Mouse (Mus musculus) kidney, adult 2 months (tissue): ENCODE results near the gene Krt13.

Source experiments
- CTCF ChIP-seq: fragments of 200-500 bp; conservative IDR thresholded peaks from 2 replicates; pipeline ENCODE4 v1.5.1; 2011; ENCODE audit warnings: low read depth, mild to moderate bottlenecking, control low read depth, low read length, moderate library complexity, mixed read lengths; ENCODE audit not compliant: insufficient read depth, insufficient read length
- POLR2A ChIP-seq: fragments of 200-500 bp; IDR thresholded peaks from one replicate; pipeline ENCODE4 v1.6.1; 2011; ENCODE audit warnings: low read depth, low read length, control low read depth

DNA sequence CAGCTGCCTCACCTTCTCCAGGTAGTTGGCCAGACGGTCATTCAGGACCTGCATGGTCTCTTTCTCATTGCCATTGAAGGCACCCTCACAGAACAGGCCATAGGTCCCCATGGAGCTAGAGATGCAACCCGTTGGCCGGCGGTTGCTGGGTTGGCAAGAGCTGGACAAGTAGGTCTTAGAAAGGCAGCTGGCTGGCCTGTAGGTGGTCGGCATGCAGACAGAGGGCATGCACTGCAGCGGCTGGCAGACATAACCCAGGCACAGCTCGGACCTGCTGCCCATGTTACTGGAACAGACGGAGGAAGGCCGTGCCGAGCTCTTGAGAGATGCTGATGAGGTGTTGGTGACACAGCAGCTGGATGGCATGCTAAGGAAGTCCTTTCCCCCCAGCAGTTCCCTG is 33.5 kb downstream of the Krt13 start, which contains the start of gene Krt32:
- no peak for TF ChIP-seq CTCF
- TF ChIP-seq POLR2A: no peak
